Mouse (Mus musculus): ENCODE results near the gene Fam43b. TPM values are rescaled to one million over a fixed set of nuclear protein-coding genes. Genes with fewer than 3 reads are reported as not detected.
"Not testable (repeated sequence)": the region's sequence is repeated elsewhere in the genome, so short reads cannot be mapped to it uniquely, and the experiment has no call there.

Gene Fam43b
- polyA plus RNA-seq (2015; fragmentation: Nextera tagmentation; extraction: Ambion mirVana), result not detected in 2 replicates

- Histone ChIP-seq H3K27ac (ENCODE audit: low read length) (no peak within 1 kb of the TSS), H3K4me2 (ENCODE audit: low read depth, low read length) (peak within 1 kb of the TSS; percentile 50), H3K9me3 (ENCODE audit: control insufficient read depth, low read length) (no peaks in the 10 kb centered on the region), H3K27me3 (replicated peaks; ENCODE audit: control insufficient read depth, insufficient read depth, low read length) (peaks cover 57% of the 10 kb centered on the region), H3K9ac (ENCODE audit: low read depth, low read length) (no peak within 1 kb of the TSS), H3K36me3 (ENCODE audit: control insufficient read depth, insufficient read depth, low read length) (no peaks in the 10 kb centered on the region), H3K4me1 (ENCODE audit: control insufficient read depth, insufficient read depth, low read length) (peaks cover 19% of the 10 kb centered on the region), H3K4me3 (ENCODE audit: low read length) (peak within 1 kb of the TSS; percentile 40)
- ATAC-seq, result no peak
- under 1% methylated on average over 46 of the region's 46 CpGs for WGBS
These were observed at the start of gene Fam43b for GRCm38 (mm10) chr4:138395971-138396645. TSS of gene Fam43b (minus strand) at chr4:138396528.

GRCm38 (mm10) chr4:138444941-138445340, 48.6 kb upstream of the Fam43b start:
- H3K4me2 ChIP-seq (ENCODE audit: low read depth, low read length), result no peak overlapping the region
- ATAC-seq, result no peak
- no peaks in the 10 kb centered on the region for H3K9me3 ChIP-seq (ENCODE audit: control insufficient read depth, low read length)
- 30% methylated on average over 5 of the region's 5 CpGs for WGBS
- H3K9ac ChIP-seq (ENCODE audit: low read depth, low read length), result no peak overlapping the region
- H3K4me3 ChIP-seq (ENCODE audit: low read length), result no peak overlapping the region
- peaks cover 4% of the 10 kb centered on the region for H3K36me3 ChIP-seq (ENCODE audit: control insufficient read depth, insufficient read depth, low read length)
- H3K27me3 ChIP-seq (replicated peaks; ENCODE audit: control insufficient read depth, insufficient read depth, low read length), result no peaks in the 10 kb centered on the region
- H3K4me1 ChIP-seq (ENCODE audit: control insufficient read depth, insufficient read depth, low read length), result 0 out of 2 replicates have a peak, but pooled peaks cover 2% of the 10 kb centered on the region
- H3K27ac ChIP-seq (ENCODE audit: low read length), result no peak overlapping the region

GRCm38 (mm10) chr4:138440062-138440461, 43.7 kb upstream of the Fam43b start:
- Histone ChIP-seq H3K9ac (ENCODE audit: low read depth, low read length) (no peak overlapping the region), H3K4me2 (ENCODE audit: low read depth, low read length) (no peak overlapping the region), H3K27ac (ENCODE audit: low read length) (no peak overlapping the region), H3K4me1 (ENCODE audit: control insufficient read depth, insufficient read depth, low read length) (peaks cover 13% of the 10 kb centered on the region), H3K27me3 (replicated peaks; ENCODE audit: control insufficient read depth, insufficient read depth, low read length) (no peaks in the 10 kb centered on the region), H3K36me3 (ENCODE audit: control insufficient read depth, insufficient read depth, low read length) (peaks cover 23% of the 10 kb centered on the region), H3K4me3 (ENCODE audit: low read length) (no peak overlapping the region), H3K9me3 (ENCODE audit: control insufficient read depth, low read length) (no peaks in the 10 kb centered on the region)
- 42% methylated on average over 3 of the region's 3 CpGs for WGBS
- no peak for ATAC-seq

GRCm38 (mm10) chr4:138434347-138435316, 38.3 kb upstream of the Fam43b start, which contains the start of gene Mul1:
TSS of gene Mul1 (plus strand) at chr4:138434671.
- peak within 1 kb of the TSS; percentile 64 for H3K4me2 ChIP-seq (ENCODE audit: low read depth, low read length)
- H3K9me3 ChIP-seq (ENCODE audit: control insufficient read depth, low read length), result no peaks in the 10 kb centered on the region
- ATAC-seq, result peak; percentile 89
- peaks cover 18% of the 10 kb centered on the region for H3K36me3 ChIP-seq (ENCODE audit: control insufficient read depth, insufficient read depth, low read length)
- 1% methylated on average over 64 of the region's 64 CpGs for WGBS
- H3K4me3 ChIP-seq (ENCODE audit: low read length), result peak within 1 kb of the TSS; percentile 81
- H3K27ac ChIP-seq (ENCODE audit: low read length), result peak within 1 kb of the TSS; percentile 50
- H3K27me3 ChIP-seq (replicated peaks; ENCODE audit: control insufficient read depth, insufficient read depth, low read length), result no peaks in the 10 kb centered on the region
- peak within 1 kb of the TSS; percentile 86 for H3K9ac ChIP-seq (ENCODE audit: low read depth, low read length)
- peaks cover 13% of the 10 kb centered on the region for H3K4me1 ChIP-seq (ENCODE audit: control insufficient read depth, insufficient read depth, low read length)

- no peak for ATAC-seq
- Histone ChIP-seq H3K36me3 (ENCODE audit: control insufficient read depth, insufficient read depth, low read length) (no peaks in the 10 kb centered on the region), H3K4me1 (ENCODE audit: control insufficient read depth, insufficient read depth, low read length) (peaks cover 14% of the 10 kb centered on the region), H3K4me3 (ENCODE audit: low read length) (no peak overlapping the region), H3K4me2 (ENCODE audit: low read depth, low read length) (no peak overlapping the region), H3K9me3 (ENCODE audit: control insufficient read depth, low read length) (no peaks in the 10 kb centered on the region), H3K9ac (ENCODE audit: low read depth, low read length) (no peak overlapping the region), H3K27ac (ENCODE audit: low read length) (no peak overlapping the region), H3K27me3 (replicated peaks; ENCODE audit: control insufficient read depth, insufficient read depth, low read length) (no peaks in the 10 kb centered on the region)
- WGBS, result 58% methylated on average over 8 of the region's 8 CpGs
These were observed 35.0 kb upstream of the Fam43b start for GRCm38 (mm10) chr4:138431340-138431739.

- Histone ChIP-seq H3K4me1 (ENCODE audit: control insufficient read depth, insufficient read depth, low read length) (0 out of 2 replicates have a peak, but pooled peaks cover 6% of the 10 kb centered on the region), H3K4me2 (ENCODE audit: low read depth, low read length) (no peak overlapping the region), H3K27ac (ENCODE audit: low read length) (no peak overlapping the region), H3K9ac (ENCODE audit: low read depth, low read length) (no peak overlapping the region), H3K9me3 (ENCODE audit: control insufficient read depth, low read length) (no peaks in the 10 kb centered on the region), H3K27me3 (replicated peaks; ENCODE audit: control insufficient read depth, insufficient read depth, low read length) (no peaks in the 10 kb centered on the region), H3K36me3 (ENCODE audit: control insufficient read depth, insufficient read depth, low read length) (no peaks in the 10 kb centered on the region), H3K4me3 (ENCODE audit: low read length) (no peak overlapping the region)
- no peak for ATAC-seq
- WGBS, result 44% methylated on average over 3 of the region's 3 CpGs
These were observed 33.5 kb upstream of the Fam43b start for GRCm38 (mm10) chr4:138429778-138430177.

- Histone ChIP-seq H3K4me2 (ENCODE audit: low read depth, low read length) (peak overlapping the region; percentile 35), H3K4me1 (ENCODE audit: control insufficient read depth, insufficient read depth, low read length) (0 out of 2 replicates have a peak, but pooled peaks cover 6% of the 10 kb centered on the region), H3K9me3 (ENCODE audit: control insufficient read depth, low read length) (no peaks in the 10 kb centered on the region), H3K27me3 (replicated peaks; ENCODE audit: control insufficient read depth, insufficient read depth, low read length) (no peaks in the 10 kb centered on the region), H3K27ac (ENCODE audit: low read length) (no peak overlapping the region), H3K36me3 (ENCODE audit: control insufficient read depth, insufficient read depth, low read length) (no peaks in the 10 kb centered on the region), H3K9ac (ENCODE audit: low read depth, low read length) (no peak overlapping the region), H3K4me3 (ENCODE audit: low read length) (0 out of 2 replicates have a peak overlapping the region, but pooled peaks have one; percentile 15)
- 39% methylated on average over 22 of the region's 22 CpGs for whole genome bisulfite sequencing
- ATAC-seq, result 0 out of 2 replicates have a peak, but pooled peaks have one; percentile 43
These were observed 30.7 kb upstream of the Fam43b start for GRCm38 (mm10) chr4:138426778-138427705.

GRCm38 (mm10) chr4:138425604-138426003, 29.3 kb upstream of the Fam43b start:
- not testable (repeated sequence) for H3K4me3 ChIP-seq (ENCODE audit: low read length); H3K4me1 ChIP-seq (ENCODE audit: control insufficient read depth, insufficient read depth, low read length); H3K27ac ChIP-seq (ENCODE audit: low read length); ATAC-seq; H3K9ac ChIP-seq (ENCODE audit: low read depth, low read length); H3K27me3 ChIP-seq (replicated peaks; ENCODE audit: control insufficient read depth, insufficient read depth, low read length); H3K4me2 ChIP-seq (ENCODE audit: low read depth, low read length); H3K36me3 ChIP-seq (ENCODE audit: control insufficient read depth, insufficient read depth, low read length); H3K9me3 ChIP-seq (ENCODE audit: control insufficient read depth, low read length)
- 88% methylated on average over 14 of the region's 14 CpGs for WGBS
